Mouse (Mus musculus) splenic B cell, adult 2 months (primary cell): ENCODE results near the gene Taf1c.

Source experiments
- DNase-seq: peaks from one replicate; pipeline ENCODE4 v3.0.0-alpha.2; 2011; ENCODE audit warnings: low read depth, low spot score
- H3K27me3 ChIP-seq: 2 replicates; pipeline ENCODE4 v1.6.1; 2012; ENCODE audit warnings: mild to moderate bottlenecking, low read length, moderate library complexity, mixed read lengths; ENCODE audit not compliant: control insufficient read depth, poor library complexity, insufficient read depth, severe bottlenecking
- H3K36me3 ChIP-seq: 2 replicates; pipeline ENCODE4 v1.6.1; 2012; ENCODE audit warnings: mild to moderate bottlenecking, low read length, moderate library complexity, mixed read lengths; ENCODE audit not compliant: control insufficient read depth, poor library complexity, insufficient read depth, severe bottlenecking

Taf1c gene

DNA sequence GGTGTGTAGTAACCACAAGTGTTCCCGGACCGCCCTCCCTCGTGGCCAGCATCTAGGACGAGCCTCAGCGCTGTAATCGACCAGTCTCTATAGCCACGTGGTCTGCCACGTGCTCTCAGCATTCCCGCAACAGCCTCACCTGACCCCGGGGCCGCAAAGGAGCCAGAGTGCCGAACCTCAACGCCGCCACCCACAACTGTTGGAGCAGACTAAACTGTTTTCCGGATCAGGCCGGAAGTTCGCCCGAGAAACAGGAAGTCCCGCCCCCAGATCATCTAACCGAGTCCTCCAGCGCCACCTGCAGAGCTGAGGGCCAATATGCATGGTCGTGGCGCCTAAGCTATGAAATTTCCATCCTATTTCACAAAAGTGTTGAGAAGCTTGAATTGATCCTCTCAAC is at the start of gene Taf1c:
TSS of gene Taf1c (minus strand) at position 227 of the 400 bp plus-strand sequence.
- no peaks in the 10 kb centered on the region for H3K27me3 ChIP-seq
- H3K36me3 ChIP-seq = peaks cover 1% of the 10 kb centered on the region
- DNase-seq = peak; percentile 95

DNA sequence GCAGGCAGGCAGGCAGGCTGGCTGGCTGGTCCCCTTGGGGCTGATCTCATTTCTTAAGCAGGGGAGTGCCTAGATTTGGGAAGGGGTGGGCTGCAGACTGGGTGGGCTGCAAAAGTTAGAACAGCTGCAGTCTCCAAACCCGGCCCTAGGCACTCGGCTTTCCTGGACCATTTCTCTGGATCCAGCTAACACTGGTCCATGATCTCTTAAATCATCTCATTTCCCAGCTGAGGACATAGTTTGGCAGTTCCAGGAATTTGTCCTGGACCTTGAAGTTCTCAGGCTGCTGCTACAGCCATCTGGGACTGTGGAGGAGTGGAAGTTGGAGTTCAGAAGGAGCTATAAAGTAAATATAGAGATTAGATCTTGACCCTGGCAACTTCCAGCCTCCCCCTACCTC is 46.3 kb upstream of the Taf1c start:
- H3K36me3 ChIP-seq = no peaks in the 10 kb centered on the region
- no peaks in the 10 kb centered on the region for H3K27me3 ChIP-seq
- DNase-seq = no peak

DNA sequence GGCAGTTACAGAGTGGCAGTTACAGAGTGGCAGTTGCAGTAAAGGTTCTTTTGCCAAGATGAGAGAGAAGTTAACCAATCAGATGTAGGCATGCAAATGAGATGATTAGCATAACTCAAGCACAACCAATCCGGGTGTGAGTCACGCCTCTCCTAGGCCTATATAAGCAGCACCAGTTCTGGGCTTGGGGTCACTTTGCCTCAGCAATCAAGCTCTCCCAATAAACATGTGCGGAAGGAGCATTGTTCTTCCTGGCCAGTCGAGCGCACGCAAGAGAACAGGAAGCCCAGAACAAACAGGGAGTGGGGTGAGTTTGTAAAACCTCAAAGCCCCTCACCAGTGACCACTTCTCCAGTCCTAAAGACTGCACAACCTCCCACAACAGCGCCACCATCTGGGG is 41.8 kb upstream of the Taf1c start:
- Histone ChIP-seq H3K36me3 (no peaks in the 10 kb centered on the region), H3K27me3 (no peaks in the 10 kb centered on the region)
- DNase-seq = no peak

DNA sequence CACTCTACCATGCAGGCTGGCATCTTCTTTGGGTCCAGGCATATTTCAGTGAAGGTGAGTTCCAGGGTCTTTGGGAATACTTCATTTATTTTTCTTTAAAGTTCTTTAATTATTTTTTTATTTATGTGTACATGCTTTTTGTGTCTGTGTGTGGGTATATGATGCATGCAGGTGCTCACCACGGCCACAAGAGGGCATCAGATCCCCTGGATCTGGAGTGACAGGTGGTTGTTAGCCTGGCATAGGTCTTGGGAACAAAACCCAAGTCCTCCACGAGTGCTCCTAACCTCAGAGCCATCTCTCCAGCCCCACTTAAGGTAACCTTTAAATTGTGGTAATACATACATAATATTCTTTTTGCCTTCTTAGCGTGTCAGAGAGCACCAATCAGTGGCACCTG is 41.2 kb upstream of the Taf1c start:
- no peaks in the 10 kb centered on the region for H3K27me3 ChIP-seq
- H3K36me3 ChIP-seq = no peaks in the 10 kb centered on the region
- no peak for DNase-seq

DNA sequence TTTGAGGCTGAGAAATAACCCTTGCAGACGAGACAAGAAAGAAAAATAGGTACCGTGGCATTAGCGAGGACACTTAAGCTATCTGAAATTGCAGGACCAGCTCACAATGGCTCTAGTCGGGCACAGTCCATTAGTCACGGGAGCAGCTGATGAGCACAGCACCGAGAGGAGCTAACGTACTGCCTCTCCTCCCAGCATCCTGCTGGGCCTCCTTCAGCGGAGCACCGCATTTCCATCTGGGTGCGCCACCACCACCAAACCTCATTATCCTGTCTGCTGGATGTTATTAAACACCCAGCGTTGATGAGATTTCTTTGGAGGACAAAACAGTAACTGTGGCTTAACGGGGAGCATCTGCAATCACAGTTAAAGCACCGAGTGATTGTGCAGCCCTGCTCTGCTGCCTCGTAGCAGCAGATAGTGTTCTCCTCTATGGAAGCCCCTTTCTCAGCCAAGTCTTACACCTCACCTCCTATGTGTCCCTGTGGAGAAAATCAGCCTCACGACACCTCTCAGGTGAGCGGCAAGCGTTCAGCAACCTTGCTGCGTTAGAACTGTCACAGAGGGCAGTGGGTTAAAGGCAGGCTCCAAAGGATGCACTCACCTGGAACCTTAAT is 40.1 kb upstream of the Taf1c start:
- no peaks in the 10 kb centered on the region for H3K36me3 ChIP-seq
- H3K27me3 ChIP-seq = no peaks in the 10 kb centered on the region
- no peak for DNase-seq

DNA sequence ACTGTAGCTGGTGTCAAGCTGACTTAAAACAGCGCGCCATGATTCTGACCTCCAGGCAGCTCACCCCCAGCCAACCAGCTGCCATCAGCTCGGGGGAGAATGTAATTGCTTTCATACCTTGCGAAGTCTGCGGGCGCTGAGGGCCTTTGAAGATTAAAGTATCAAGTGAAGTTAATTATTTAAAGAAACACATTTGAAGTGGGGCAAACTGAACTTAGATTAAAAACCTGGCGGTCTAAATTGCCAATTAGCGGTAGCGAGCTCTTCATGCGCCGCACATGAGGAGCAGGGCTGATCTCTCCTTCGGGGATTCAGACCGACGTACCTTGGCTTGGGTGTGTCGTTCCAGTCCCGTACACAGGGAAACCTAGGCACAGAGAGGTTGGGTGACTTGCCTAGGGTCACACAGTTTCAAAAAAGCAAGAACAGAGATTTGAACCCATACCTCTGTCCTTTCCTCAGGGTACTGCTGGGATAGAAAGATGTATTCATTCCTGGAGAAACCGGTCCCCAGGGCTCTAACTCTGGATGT is 39.5 kb upstream of the Taf1c start:
- Histone ChIP-seq H3K36me3 (no peaks in the 10 kb centered on the region), H3K27me3 (no peaks in the 10 kb centered on the region)
- DNase-seq = no peak

DNA sequence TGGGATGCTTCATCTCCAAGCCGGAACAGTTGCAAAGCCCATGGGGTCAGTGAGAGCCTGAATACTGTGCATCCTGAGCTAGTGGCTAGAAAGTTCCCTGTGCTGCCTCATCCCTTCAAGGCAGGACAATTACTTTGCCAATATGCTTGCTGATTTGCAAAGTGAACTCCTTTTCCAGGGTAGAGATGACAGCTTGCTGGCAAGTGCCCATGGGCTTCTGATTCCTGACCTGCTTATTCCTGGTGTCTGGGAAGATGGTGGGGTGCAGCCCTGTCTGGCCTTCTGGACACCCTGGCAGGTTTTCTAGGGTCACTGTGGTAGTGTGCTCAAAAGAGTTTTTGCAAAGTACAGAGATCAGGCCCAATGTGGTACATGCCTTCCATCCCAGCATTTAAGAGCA is 37.9 kb upstream of the Taf1c start:
- no peaks in the 10 kb centered on the region for H3K27me3 ChIP-seq
- no peak for DNase-seq

DNA sequence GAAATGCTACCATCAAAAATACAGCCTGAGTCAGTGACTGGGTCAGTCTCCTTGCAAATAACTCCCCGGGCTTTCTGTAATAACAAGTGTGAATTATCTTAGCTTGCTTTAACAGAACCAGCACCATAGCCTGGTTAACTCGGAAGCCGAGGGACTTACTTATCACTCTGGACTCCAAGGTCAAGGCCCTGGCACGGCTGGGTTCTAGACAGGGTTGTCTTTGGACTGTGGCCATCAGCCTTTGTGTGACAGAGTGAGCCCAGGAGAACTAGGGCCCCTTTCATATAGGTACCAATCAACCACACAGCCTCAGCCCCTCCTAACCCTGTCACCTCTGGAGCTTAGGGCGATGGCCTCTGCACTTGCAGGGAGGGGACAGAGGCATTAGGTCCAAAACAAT is 36.0 kb upstream of the Taf1c start:
- no peak for DNase-seq
- H3K36me3 ChIP-seq = no peaks in the 10 kb centered on the region
- no peaks in the 10 kb centered on the region for H3K27me3 ChIP-seq

More for the DNA sequence above, 37.9 kb upstream of the Taf1c start:
- H3K36me3 ChIP-seq = no peaks in the 10 kb centered on the region

DNA sequence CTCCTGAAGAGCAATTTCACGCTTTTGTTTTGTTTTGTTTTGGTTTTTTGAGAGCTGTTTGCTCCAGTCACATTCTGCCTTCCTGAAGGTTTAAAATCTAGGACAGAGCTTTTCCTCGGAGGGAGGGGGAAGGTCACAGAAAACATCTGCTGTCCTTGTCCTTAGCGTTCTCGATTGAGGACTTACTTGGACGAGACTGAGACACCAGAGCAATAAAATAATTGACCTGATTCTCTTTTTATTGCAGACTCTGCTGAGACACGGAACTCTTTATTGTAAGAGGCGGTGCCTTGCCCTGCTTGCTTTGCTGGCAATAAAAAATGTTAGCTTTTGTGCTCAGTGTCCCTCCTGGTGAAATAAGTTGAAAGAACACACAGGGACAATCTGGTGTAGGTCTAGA is 34.8 kb upstream of the Taf1c start:
- DNase-seq = no peak
- Histone ChIP-seq H3K27me3 (no peaks in the 10 kb centered on the region), H3K36me3 (no peaks in the 10 kb centered on the region)

DNA sequence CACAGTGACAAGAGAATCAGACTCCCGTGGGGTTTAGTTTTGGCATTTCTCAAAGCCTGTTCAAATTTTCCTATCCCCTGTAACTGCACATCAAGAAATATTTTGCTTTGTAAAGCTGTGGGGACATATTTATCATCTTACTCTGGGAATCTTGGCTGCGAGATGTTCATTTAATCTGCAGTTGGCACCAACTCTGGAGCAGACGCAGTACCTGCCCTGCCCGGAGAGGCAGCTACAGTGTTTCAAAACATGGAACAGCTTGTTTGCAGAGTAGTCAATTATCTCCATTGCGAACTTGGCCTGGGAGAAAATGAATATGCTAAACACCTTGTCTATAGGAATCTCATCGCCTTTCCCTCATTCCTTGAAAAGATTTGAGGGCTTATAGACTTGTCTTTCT is 33.2 kb upstream of the Taf1c start:
- Histone ChIP-seq H3K36me3 (no peaks in the 10 kb centered on the region), H3K27me3 (no peaks in the 10 kb centered on the region)
- no peak for DNase-seq

DNA sequence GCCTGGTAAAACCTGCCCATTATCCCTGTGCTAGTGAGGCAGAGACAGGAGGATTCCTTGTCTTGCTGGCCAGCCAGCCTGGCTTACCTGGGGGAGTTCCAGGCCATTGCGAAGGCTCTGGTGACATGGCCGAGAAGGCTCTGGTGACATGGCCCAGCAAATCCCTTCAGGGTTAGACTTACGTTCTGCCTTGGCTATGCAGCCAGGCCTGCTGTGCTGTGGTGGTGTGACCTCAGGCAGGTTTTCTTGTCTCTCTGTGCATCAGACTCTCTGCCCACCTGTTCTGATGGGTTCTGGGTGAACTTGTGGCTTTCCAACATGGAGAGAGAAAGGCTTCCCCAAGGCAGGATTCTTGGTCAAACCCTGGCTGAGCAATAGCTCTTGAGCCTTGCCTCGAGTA is 32.4 kb upstream of the Taf1c start:
- no peaks in the 10 kb centered on the region for H3K36me3 ChIP-seq
- DNase-seq = no peak
- no peaks in the 10 kb centered on the region for H3K27me3 ChIP-seq

DNA sequence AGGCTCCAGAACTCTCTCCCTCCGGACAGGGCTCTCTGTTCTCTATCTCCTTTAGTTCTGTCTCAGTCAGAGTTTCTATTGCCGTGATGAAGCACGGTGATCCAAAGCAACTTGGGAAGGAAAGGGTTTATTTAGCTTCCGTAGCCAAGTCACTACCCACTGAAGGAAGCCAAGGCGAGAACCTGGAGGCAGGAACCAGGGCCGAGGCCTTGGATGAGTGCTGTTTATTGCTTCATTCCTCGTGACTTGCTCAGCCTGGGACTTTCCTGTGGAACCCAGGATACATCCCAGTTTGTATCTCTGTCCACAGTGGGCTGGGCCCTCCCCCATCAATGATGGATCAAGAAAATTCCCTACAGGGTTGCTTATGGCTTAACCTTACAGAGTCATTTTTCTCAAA is 31.7 kb upstream of the Taf1c start:
- Histone ChIP-seq H3K36me3 (no peaks in the 10 kb centered on the region), H3K27me3 (no peaks in the 10 kb centered on the region)
- DNase-seq = no peak

DNA sequence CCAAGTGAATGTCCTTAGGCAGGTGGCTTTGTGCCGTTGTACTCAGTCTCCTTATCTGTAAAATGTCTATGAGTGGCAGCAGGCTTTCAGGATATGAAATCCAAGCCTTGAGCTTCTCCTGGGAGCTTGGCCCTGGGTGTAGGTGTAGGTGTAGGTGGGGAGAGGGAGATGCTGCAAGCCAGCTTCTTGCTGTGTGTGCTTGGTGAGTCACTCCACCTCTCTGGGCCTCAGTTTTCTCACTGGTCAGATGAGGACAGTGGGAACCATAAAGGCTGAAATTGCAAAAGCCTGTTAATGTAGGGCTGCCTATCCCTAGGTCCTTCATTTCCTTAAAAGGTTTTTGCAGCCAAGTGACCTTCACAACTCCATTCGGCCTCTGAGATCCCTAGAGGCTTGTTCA is 30.9 kb upstream of the Taf1c start:
- H3K36me3 ChIP-seq = no peaks in the 10 kb centered on the region

DNA sequence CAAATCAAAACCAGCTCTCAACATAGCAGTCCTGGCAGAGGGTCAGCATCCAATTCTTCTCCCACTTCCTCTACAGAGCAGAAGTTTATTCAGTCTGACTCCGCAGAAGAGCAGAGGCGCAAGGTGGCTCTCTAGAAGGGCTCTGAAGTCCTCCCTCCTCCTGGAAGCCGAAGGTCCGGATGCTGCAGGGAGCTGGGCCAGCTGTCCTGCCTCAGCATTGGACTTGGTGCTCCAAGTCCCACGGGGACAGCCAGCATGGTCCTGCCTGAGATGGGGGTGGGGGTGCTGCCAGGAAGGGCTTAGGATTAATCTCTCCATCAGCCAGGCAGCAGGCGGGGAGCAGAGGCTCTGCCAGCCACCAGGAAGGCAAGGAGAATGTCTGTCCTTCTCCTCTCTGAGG is 30.4 kb upstream of the Taf1c start, which contains the start of gene Kcng4:
TSS of gene Kcng4 (minus strand) at position 303 of the 400 bp plus-strand sequence.
- H3K27me3 ChIP-seq = no peaks in the 10 kb centered on the region
- H3K36me3 ChIP-seq = no peaks in the 10 kb centered on the region
- no peak for DNase-seq

More for the DNA sequence above, 30.9 kb upstream of the Taf1c start:
- DNase-seq = no peak
- H3K27me3 ChIP-seq = no peaks in the 10 kb centered on the region

DNA sequence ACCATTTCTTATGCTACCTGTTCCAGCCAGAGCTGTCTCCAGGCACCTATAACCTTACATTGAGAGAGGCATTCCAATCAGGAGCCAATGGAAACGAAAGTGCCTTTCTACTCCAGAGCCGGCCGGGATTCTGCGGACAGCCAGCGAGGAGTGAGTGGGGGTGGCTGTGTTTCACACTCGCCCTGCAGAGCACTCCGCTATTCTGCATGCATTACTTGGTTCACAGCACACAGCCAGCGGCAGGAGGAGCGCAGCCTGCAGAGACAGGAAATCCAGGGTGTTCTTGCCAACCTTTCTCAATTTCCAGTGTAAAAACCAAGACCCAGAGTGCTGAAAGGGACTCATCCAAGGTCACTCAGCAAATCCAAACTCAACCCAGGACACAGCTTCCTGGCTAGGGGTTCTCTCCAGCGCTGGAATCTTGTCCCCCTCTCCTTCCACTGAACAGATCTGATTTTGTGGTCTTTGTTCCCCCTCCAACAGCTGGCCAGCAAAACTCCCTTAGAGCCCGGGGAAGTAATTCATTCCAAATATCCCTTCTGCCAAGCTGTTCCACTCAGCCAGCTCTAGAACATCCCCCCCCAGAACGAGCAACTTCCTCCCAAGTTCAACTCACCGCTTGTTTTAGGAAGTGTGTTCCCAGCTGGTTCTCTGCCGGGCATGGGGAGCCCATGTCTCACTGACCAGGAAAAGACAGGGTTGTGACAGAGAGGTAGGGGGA is 29.8 kb upstream of the Taf1c start:
- no peak for DNase-seq

More for the DNA sequence above, 29.8 kb upstream of the Taf1c start:
- Histone ChIP-seq H3K36me3 (no peaks in the 10 kb centered on the region), H3K27me3 (no peaks in the 10 kb centered on the region)
